Mouse (Mus musculus) heart, embryonic 12.5 days (tissue): ENCODE results near the gene Cep295nl. TPM values are rescaled to one million over a fixed set of nuclear protein-coding genes. Genes with fewer than 3 reads are reported as not detected.
A peak's percentile ranks its signal among the peaks of the same experiment; 100 is the strongest.
"Not testable (repeated sequence)": the region's sequence is repeated elsewhere in the genome, so short reads cannot be mapped to it uniquely, and the experiment has no call there.

ENCODE experiments used
- ATAC-seq: fragments of 200-750 bp; cut with Nextera tagmentation; 2 replicates; pipeline ENCODE4 v1.8.0; 2017; ENCODE audit warnings: moderate TSS enrichment, moderate library complexity; ENCODE audit not compliant: insufficient number of reproducible peaks, low FRiP score
- H3K27ac ChIP-seq: fragments of 300-500 bp; sonication (generic); 2 replicates; pipeline ENCODE4 v1.5.1; 2016; ENCODE audit warnings: mild to moderate bottlenecking, moderate library complexity; ENCODE audit not compliant: poor library complexity, severe bottlenecking
- H3K27me3 ChIP-seq: fragments of 300-500 bp; sonication (generic); replicated peaks from 2 replicates; pipeline ENCODE4 v1.6.1; 2016; ENCODE audit warnings: mild to moderate bottlenecking, moderate library complexity
- H3K36me3 ChIP-seq: fragments of 300-500 bp; sonication (generic); 2 replicates; pipeline ENCODE4 v1.6.1; 2016; ENCODE audit warnings: mild to moderate bottlenecking, moderate library complexity
- H3K4me1 ChIP-seq: fragments of 300-500 bp; sonication (generic); replicated peaks from 2 replicates; pipeline ENCODE4 v1.6.1; 2016; ENCODE audit warnings: mild to moderate bottlenecking
- H3K4me2 ChIP-seq: fragments of 300-500 bp; sonication (generic); 2 replicates; pipeline ENCODE4 v1.6.1; 2016; ENCODE audit warnings: mild to moderate bottlenecking, moderate library complexity
- H3K4me3 ChIP-seq: fragments of 300-500 bp; sonication (generic); 2 replicates; pipeline ENCODE4 v1.5.1; 2016; ENCODE audit warnings: mild to moderate bottlenecking
- H3K9ac ChIP-seq: fragments of 300-500 bp; sonication (generic); 2 replicates; pipeline ENCODE4 v1.6.1; 2016; ENCODE audit warnings: mild to moderate bottlenecking, moderate library complexity
- H3K9me3 ChIP-seq: fragments of 300-500 bp; sonication (generic); replicated peaks from 2 replicates; pipeline ENCODE4 v1.6.1; 2016; ENCODE audit warnings: mild to moderate bottlenecking, moderate library complexity
- WGBS: fragments of 180-500 bp; shearing (Covaris S2); methylation state at CpG from one replicate; pipeline ENCODE4 v1.1.7; 2016; 5-methylcytosine and 5-hydroxymethylcytosine counted together
- polyA plus RNA-seq: library from polyadenylated mRNA; unstranded; fragments of >200 nt; fragmentation: Nextera tagmentation; extraction: Ambion mirVana; gene quantifications from 2 replicates; pipeline ENCODE4 v1.2.1, GENCODE M21; 2016

Gene Cep295nl
- polyA plus RNA-seq, result 0.23 and 0.24 TPM in 2 replicates

- no peaks in the 10 kb centered on the region for H3K27me3 ChIP-seq
- H3K36me3 ChIP-seq, result no peaks in the 10 kb centered on the region
- WGBS, result 29% methylated on average over 7 of the region's 7 CpGs
- H3K4me3 ChIP-seq, result no peak within 1 kb of the TSS
- no peak within 1 kb of the TSS for H3K9ac ChIP-seq
- ATAC-seq, result no peak
- H3K4me2 ChIP-seq, result no peak within 1 kb of the TSS
- no peak within 1 kb of the TSS for H3K27ac ChIP-seq
- H3K4me1 ChIP-seq, result peaks cover 49% of the 10 kb centered on the region
- H3K9me3 ChIP-seq, result no peaks in the 10 kb centered on the region
These were observed at the start of gene Cep295nl for GRCm38 (mm10) chr11:118342400-118342981. Cep295nl (minus strand) TSS chr11:118342500.

- H3K4me1 ChIP-seq, H3K9me3 ChIP-seq, H3K36me3 ChIP-seq, H3K9ac ChIP-seq, H3K27me3 ChIP-seq, H3K4me3 ChIP-seq, ATAC-seq, H3K4me2 ChIP-seq, H3K27ac ChIP-seq: not testable (repeated sequence)
- 79% methylated on average over 13 of the region's 13 CpGs for WGBS
These were observed 45.5 kb upstream of the Cep295nl start for GRCm38 (mm10) chr11:118387816-118388215.

GRCm38 (mm10) chr11:118379251-118380009 is 37.1 kb upstream of the Cep295nl start:
- Histone ChIP-seq H3K36me3 (no peaks in the 10 kb centered on the region), H3K9ac (no peak overlapping the region), H3K4me2 (no peak overlapping the region), H3K9me3 (no peaks in the 10 kb centered on the region), H3K27ac (no peak overlapping the region), H3K27me3 (no peaks in the 10 kb centered on the region), H3K4me3 (no peak overlapping the region), H3K4me1 (no peaks in the 10 kb centered on the region; the same call in 1 of the 2 replicates)
- ATAC-seq, result peak; percentile 64; the same call in 1 of the 2 replicates
- 38% methylated on average over 11 of the region's 11 CpGs for WGBS

GRCm38 (mm10) chr11:118378656-118379055 is 36.4 kb upstream of the Cep295nl start:
- Histone ChIP-seq H3K27ac (no peak overlapping the region), H3K4me1 (no peaks in the 10 kb centered on the region; the same call in 1 of the 2 replicates), H3K9me3 (no peaks in the 10 kb centered on the region), H3K4me3 (no peak overlapping the region), H3K9ac (no peak overlapping the region), H3K27me3 (no peaks in the 10 kb centered on the region), H3K36me3 (no peaks in the 10 kb centered on the region), H3K4me2 (no peak overlapping the region)
- 75% methylated on average over 6 of the region's 6 CpGs for WGBS
- ATAC-seq, result no peak

- H3K27ac ChIP-seq, H3K4me3 ChIP-seq, H3K9me3 ChIP-seq, H3K4me1 ChIP-seq, H3K27me3 ChIP-seq, ATAC-seq, H3K4me2 ChIP-seq, H3K9ac ChIP-seq, H3K36me3 ChIP-seq: not testable (repeated sequence)
These were observed 34.0 kb upstream of the Cep295nl start for GRCm38 (mm10) chr11:118376323-118376722.

GRCm38 (mm10) chr11:118375881-118376280 is 33.6 kb upstream of the Cep295nl start:
- 78% methylated on average over 5 of the region's 5 CpGs for WGBS
- no peak overlapping the region for H3K4me2 ChIP-seq
- no peak overlapping the region for H3K27ac ChIP-seq
- H3K9me3 ChIP-seq, result no peaks in the 10 kb centered on the region
- H3K27me3 ChIP-seq, result 0 out of 2 replicates have a peak, but pooled peaks cover 5% of the 10 kb centered on the region
- H3K4me1 ChIP-seq, result no peaks in the 10 kb centered on the region; the same call in 1 of the 2 replicates
- no peak overlapping the region for H3K4me3 ChIP-seq
- H3K36me3 ChIP-seq, result no peaks in the 10 kb centered on the region
- no peak for ATAC-seq
- H3K9ac ChIP-seq, result no peak overlapping the region

- H3K27ac ChIP-seq, result no peak overlapping the region
- H3K4me2 ChIP-seq, result no peak overlapping the region
- no peak overlapping the region for H3K9ac ChIP-seq
- no peaks in the 10 kb centered on the region for H3K9me3 ChIP-seq
- 0 out of 2 replicates have a peak, but pooled peaks cover 5% of the 10 kb centered on the region for H3K27me3 ChIP-seq
- 78% methylated on average over 8 of the region's 8 CpGs for WGBS
- no peak for ATAC-seq
- no peaks in the 10 kb centered on the region for H3K36me3 ChIP-seq
- no peak overlapping the region for H3K4me3 ChIP-seq
- no peaks in the 10 kb centered on the region; the same call in 1 of the 2 replicates for H3K4me1 ChIP-seq
These were observed 33.2 kb upstream of the Cep295nl start for GRCm38 (mm10) chr11:118375461-118375860.

- no peaks in the 10 kb centered on the region; the same call in 1 of the 2 replicates for H3K4me1 ChIP-seq
- H3K4me3 ChIP-seq, result no peak overlapping the region
- no peak; the same call in 1 of the 2 replicates for ATAC-seq
- no peaks in the 10 kb centered on the region for H3K9me3 ChIP-seq
- no peak overlapping the region for H3K4me2 ChIP-seq
- H3K27ac ChIP-seq, result no peak overlapping the region
- H3K36me3 ChIP-seq, result no peaks in the 10 kb centered on the region
- H3K27me3 ChIP-seq, result 0 out of 2 replicates have a peak, but pooled peaks cover 5% of the 10 kb centered on the region
- H3K9ac ChIP-seq, result no peak overlapping the region
These were observed 32.7 kb upstream of the Cep295nl start for GRCm38 (mm10) chr11:118375006-118375405.

GRCm38 (mm10) chr11:118374506-118374905 is 32.2 kb upstream of the Cep295nl start:
- WGBS, result 57% methylated on average over 5 of the region's 5 CpGs
- Histone ChIP-seq H3K36me3 (no peaks in the 10 kb centered on the region), H3K4me1 (no peaks in the 10 kb centered on the region; the same call in 1 of the 2 replicates), H3K4me2 (no peak overlapping the region), H3K4me3 (no peak overlapping the region), H3K9ac (no peak overlapping the region), H3K27me3 (0 out of 2 replicates have a peak, but pooled peaks cover 5% of the 10 kb centered on the region), H3K27ac (no peak overlapping the region), H3K9me3 (no peaks in the 10 kb centered on the region)
- no peak for ATAC-seq

GRCm38 (mm10) chr11:118372641-118373040 is 30.3 kb upstream of the Cep295nl start:
- 55% methylated on average over 7 of the region's 7 CpGs for WGBS
- Histone ChIP-seq H3K36me3 (no peaks in the 10 kb centered on the region), H3K27ac (no peak overlapping the region)

GRCm38 (mm10) chr11:118371876-118372275 is 29.6 kb upstream of the Cep295nl start:
- no peak overlapping the region for H3K4me3 ChIP-seq
- WGBS, result 75% methylated on average over 7 of the region's 7 CpGs

More at GRCm38 (mm10) chr11:118372641-118373040, 30.3 kb upstream of the Cep295nl start:
- no peaks in the 10 kb centered on the region for H3K9me3 ChIP-seq
- ATAC-seq, result no peak
- no peak overlapping the region for H3K9ac ChIP-seq
- no peaks in the 10 kb centered on the region for H3K4me1 ChIP-seq
- 0 out of 2 replicates have a peak, but pooled peaks cover 5% of the 10 kb centered on the region for H3K27me3 ChIP-seq
- no peak overlapping the region for H3K4me3 ChIP-seq
- no peak overlapping the region for H3K4me2 ChIP-seq

More at GRCm38 (mm10) chr11:118371876-118372275, 29.6 kb upstream of the Cep295nl start:
- Histone ChIP-seq H3K27ac (no peak overlapping the region), H3K9ac (no peak overlapping the region), H3K9me3 (no peaks in the 10 kb centered on the region), H3K27me3 (0 out of 2 replicates have a peak, but pooled peaks cover 5% of the 10 kb centered on the region), H3K4me1 (no peaks in the 10 kb centered on the region), H3K4me2 (no peak overlapping the region), H3K36me3 (no peaks in the 10 kb centered on the region)
- no peak for ATAC-seq
